26 mouse cellular contexts compared by ENCODE assay signal in genomic region chr4:94737326-94738295, GRCm38 (mm10). TPM values are rescaled to one million over a fixed set of nuclear protein-coding genes. Genes with fewer than 3 reads are reported as not detected.
DNase-seq lines count a peak whose midpoint lies in the region; ATAC-seq and TF ChIP-seq lines count a peak whose summit lies in the region.
"Had no signal": no experiment of that assay in that cellular context is flagged by ENCODE, and none has a peak within 500 bp of the region (broad histone marks: within the 10 kb centered on the region; RNA-seq: fewer than 3 reads in every experiment).

No protein-coding gene starts in this region.

- H3K9ac ChIP-seq in heart, embryonic 12.5 days = no peak overlapping the region
- no peak overlapping the region for H3K9ac ChIP-seq in lung, embryonic 14.5 days
- no peak overlapping the region for H3K9ac ChIP-seq in liver, embryonic 13.5 days
- no peak overlapping the region for H3K9ac ChIP-seq in kidney, embryonic 16.5 days (replicated peaks; ENCODE audit: low read length)
- H3K9ac ChIP-seq: midbrain, embryonic 12.5 days; neural tube, embryonic 12.5 days had no signal

- intact Hi-C loops in heart, postnatal 36 days (cut with DNase I) = loop anchor here (2.0 kb wide), 2 partner anchors 21 to 89 kb away; no protein-coding TSS in a partner anchor
- intact Hi-C loops in left cerebral cortex, postnatal 10 days (cut with DNase I) = no loop called here

- no peaks in the 10 kb centered on the region for H3K36me3 ChIP-seq in heart, embryonic 12.5 days
- H3K36me3 ChIP-seq in lung, embryonic 14.5 days (ENCODE audit: insufficient read depth) = no peaks in the 10 kb centered on the region
- H3K36me3 ChIP-seq in liver, embryonic 13.5 days = no peaks in the 10 kb centered on the region
- no peaks in the 10 kb centered on the region for H3K36me3 ChIP-seq in kidney, embryonic 16.5 days (ENCODE audit: insufficient read depth, low read length)
- H3K36me3 ChIP-seq: midbrain, embryonic 12.5 days; neural tube, embryonic 12.5 days had no signal

- H3K4me2 ChIP-seq in heart, embryonic 12.5 days = no peak overlapping the region
- no peak overlapping the region for H3K4me2 ChIP-seq in lung, embryonic 14.5 days
- no peak overlapping the region for H3K4me2 ChIP-seq in liver, embryonic 13.5 days
- H3K4me2 ChIP-seq in kidney, embryonic 16.5 days (replicated peaks; ENCODE audit: low read depth, low read length) = no peak overlapping the region
- H3K4me2 ChIP-seq: midbrain, embryonic 12.5 days; neural tube, embryonic 12.5 days had no signal

- no peak for DNase-seq in heart, postnatal 36 days
- DNase-seq in lung, embryonic 14.5 days = peak; percentile 36
- no peak for DNase-seq in lung, adult 18-20 months
- DNase-seq in liver, embryonic 13.5 days = no peak
- no peak for DNase-seq in left cerebral cortex, postnatal 10 days (ENCODE audit: extremely low spot score in 1 of 2, low spot score in 2 of 2)
- DNase-seq: adrenal gland, postnatal 25 days; B cell, adult 2 months; cerebellum, adult 11-12 months; cerebellum, postnatal 10 days; heart, postnatal 10 days; kidney, adult 2 months; kidney, postnatal 4 days; left cerebral cortex, postnatal 4 days; lung, adult 2 months; right cerebral cortex, adult 18-20 months; spleen, adult 18-20 months; thymus, postnatal 14 days had no signal

- no peaks in the 10 kb centered on the region for H3K27me3 ChIP-seq in heart, embryonic 12.5 days (replicated peaks)
- no peaks in the 10 kb centered on the region for H3K27me3 ChIP-seq in lung, embryonic 14.5 days (ENCODE audit: insufficient read depth, low read length)
- H3K27me3 ChIP-seq in liver, embryonic 13.5 days = no peaks in the 10 kb centered on the region
- H3K27me3 ChIP-seq in kidney, embryonic 16.5 days (ENCODE audit: insufficient read depth, low read length) = no peaks in the 10 kb centered on the region
- H3K27me3 ChIP-seq: midbrain, embryonic 12.5 days; neural tube, embryonic 12.5 days had no signal

- no peak for TF ChIP-seq CTCF in lung, embryonic 14.5 days (IDR thresholded peaks at IDR 0.05; ENCODE audit: low read depth)

- ATAC-seq in heart, embryonic 12.5 days (ENCODE audit: insufficient number of reproducible peaks, low FRiP score) = no peak
- ATAC-seq in lung, embryonic 14.5 days (ENCODE audit: insufficient read depth) = no peak
- peak; percentile 48; the same call in 1 of the 2 replicates for ATAC-seq in liver, embryonic 13.5 days (ENCODE audit: low read depth)
- no peak for ATAC-seq in kidney, embryonic 16.5 days (ENCODE audit: low FRiP score, low TSS enrichment)
- ATAC-seq: forebrain, embryonic 14.5 days; hindbrain, embryonic 16.5 days had no signal

- 38% methylated on average over 5 of the region's 5 CpGs for WGBS in heart, embryonic 12.5 days
- WGBS in lung, embryonic 14.5 days = 44% methylated on average over 5 of the region's 5 CpGs
- WGBS in liver, embryonic 13.5 days (ENCODE audit: insufficient replicate concordance) = 25% methylated on average over 5 of the region's 5 CpGs
- 54% methylated on average over 5 of the region's 5 CpGs for WGBS in kidney, embryonic 16.5 days

- H3K4me1 ChIP-seq in heart, embryonic 12.5 days (replicated peaks) = peaks cover 21% of the 10 kb centered on the region
- no peaks in the 10 kb centered on the region for H3K4me1 ChIP-seq in lung, embryonic 14.5 days (ENCODE audit: insufficient read depth)
- peaks cover 14% of the 10 kb centered on the region for H3K4me1 ChIP-seq in liver, embryonic 13.5 days (replicated peaks)
- H3K4me1 ChIP-seq in kidney, embryonic 16.5 days (ENCODE audit: insufficient read depth, low read length) = no peaks in the 10 kb centered on the region
- H3K4me1 ChIP-seq: midbrain, embryonic 12.5 days; neural tube, embryonic 12.5 days had no signal

- peak overlapping the region; percentile 32; the same call in 1 of the 2 replicates for H3K27ac ChIP-seq in heart, embryonic 12.5 days (ENCODE audit: poor library complexity, severe bottlenecking)
- no peak overlapping the region for H3K27ac ChIP-seq in lung, embryonic 14.5 days (ENCODE audit: low read depth)
- no peak overlapping the region for H3K27ac ChIP-seq in liver, embryonic 13.5 days
- no peak overlapping the region for H3K27ac ChIP-seq in kidney, embryonic 16.5 days (ENCODE audit: low read length)
- H3K27ac ChIP-seq: kidney, postnatal 0 days; midbrain, embryonic 12.5 days; neural tube, embryonic 12.5 days had no signal

- no peaks in the 10 kb centered on the region for H3K9me3 ChIP-seq in heart, embryonic 12.5 days (replicated peaks)
- no peaks in the 10 kb centered on the region for H3K9me3 ChIP-seq in lung, embryonic 14.5 days (ENCODE audit: low read depth, low read length)
- no peaks in the 10 kb centered on the region for H3K9me3 ChIP-seq in liver, embryonic 13.5 days (replicated peaks)
- no peaks in the 10 kb centered on the region for H3K9me3 ChIP-seq in kidney, embryonic 16.5 days (ENCODE audit: low read length)
- H3K9me3 ChIP-seq: midbrain, embryonic 12.5 days; neural tube, embryonic 12.5 days had no signal

- no peak overlapping the region for H3K4me3 ChIP-seq in heart, embryonic 12.5 days
- no peak overlapping the region for H3K4me3 ChIP-seq in lung, embryonic 14.5 days (ENCODE audit: low read depth, low read length)
- H3K4me3 ChIP-seq in liver, embryonic 13.5 days (replicated peaks) = no peak overlapping the region
- H3K4me3 ChIP-seq in kidney, embryonic 16.5 days (ENCODE audit: low read length) = no peak overlapping the region
- H3K4me3 ChIP-seq: midbrain, embryonic 12.5 days; myocyte; neural tube, embryonic 12.5 days had no signal

RNA-seq across cellular contexts. Expression of gene Tek, which starts 1.5 kb away (rescaled TPM):
- polyA plus RNA-seq in heart, embryonic 12.5 days (2016; fragmentation: Nextera tagmentation; extraction: Ambion mirVana) = 66.6 and 70.6 TPM in 2 replicates
- total RNA-seq in heart, postnatal 36 days (2021) = 10 to 100 TPM; 41.2 to 42.9 TPM
- 40.5 and 42.4 TPM in 2 replicates for polyA plus RNA-seq in lung, embryonic 14.5 days (2014; fragmentation: Nextera tagmentation; extraction: Ambion mirVana)
- 4.3 and 6.1 TPM in 2 replicates for polyA plus RNA-seq in liver, embryonic 13.5 days (2015; fragmentation: Nextera tagmentation; extraction: Ambion mirVana)
- 10 to 100 TPM; 10.7 to 12.1 TPM for total RNA-seq in left cerebral cortex, postnatal 10 days (2021)
- 41.3 and 44.3 TPM in 2 replicates for polyA plus RNA-seq in kidney, embryonic 16.5 days (2015; fragmentation: Nextera tagmentation; extraction: Ambion mirVana)
- total RNA-seq: megakaryocyte, adult 5-6 weeks had no signal
